Mouse (Mus musculus): ENCODE data around the gene Gpld1.
"Not testable (repeated sequence)": the region's sequence is repeated elsewhere in the genome, so short reads cannot be mapped to it uniquely, and the experiment has no call there.

The Gpld1 gene

DNA sequence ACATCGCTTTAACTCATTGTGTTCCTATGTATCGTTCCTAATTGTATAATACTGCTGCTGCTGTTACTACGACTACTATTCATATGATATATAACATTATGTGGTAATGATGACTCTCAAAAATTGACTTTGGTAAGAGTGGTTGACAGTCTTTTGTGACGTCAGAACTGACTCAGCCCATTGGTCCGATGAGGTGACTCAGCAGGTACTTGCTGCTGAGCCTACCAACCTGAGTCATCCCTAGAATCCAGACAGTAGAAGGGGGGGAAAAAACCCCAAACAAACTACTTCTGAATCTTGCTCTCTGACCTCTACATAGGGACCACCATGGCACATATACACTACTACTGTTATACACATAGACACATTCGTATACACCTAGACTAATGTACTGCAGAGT lies 5.9 kb downstream of the Gpld1 start:
- DNase-seq, result no peak

- DNase-seq, result no peak
These were observed 9.7 kb downstream of the Gpld1 start for GRCm38 (mm10) chr13:24952659-24953058.

- DNase-seq, result no peak
These were observed 12.1 kb downstream of the Gpld1 start for GRCm38 (mm10) chr13:24955091-24955490.

DNA sequence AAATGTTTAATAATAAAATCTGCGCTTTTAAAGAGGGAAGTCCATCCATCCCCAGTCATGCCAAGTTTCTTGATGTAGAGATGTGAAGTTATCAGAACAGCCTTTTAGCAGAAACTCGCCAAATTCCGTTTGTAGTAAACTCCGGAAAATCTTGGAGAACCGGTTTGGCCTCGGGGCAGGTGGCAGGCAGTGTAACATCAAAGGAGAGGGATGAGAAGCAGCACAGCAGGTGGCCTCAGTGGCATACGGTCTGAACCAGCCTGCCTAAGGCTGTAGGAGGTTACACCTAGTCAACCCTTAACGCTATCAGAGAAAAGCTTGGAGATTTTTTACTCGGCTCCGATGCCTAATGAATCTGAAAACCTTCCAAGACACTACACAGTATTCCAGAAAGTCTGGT lies 12.5 kb downstream of the Gpld1 start:
- no peak for DNase-seq

DNA sequence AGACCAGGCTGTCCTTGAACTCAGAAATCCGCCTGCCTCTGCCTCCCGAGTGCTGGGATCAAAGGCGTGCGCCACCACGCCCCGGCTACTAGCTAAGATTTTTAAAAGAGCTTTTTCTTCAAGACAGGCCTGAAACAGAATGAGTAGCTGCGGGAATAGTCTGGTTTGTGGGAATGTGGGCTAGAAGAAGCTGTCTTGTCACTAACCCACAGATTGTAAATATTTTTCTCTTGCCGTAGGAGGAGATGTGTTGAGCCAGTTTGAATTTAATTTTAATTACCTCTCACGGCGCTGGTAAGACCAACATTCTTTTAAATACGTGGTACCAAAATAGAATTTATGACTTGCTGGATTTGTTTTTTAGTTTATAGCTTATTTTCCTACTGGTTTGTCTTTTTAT lies 15.7 kb downstream of the Gpld1 start:
- no peak for DNase-seq

GRCm38 (mm10) chr13:24960084-24960483 lies 17.1 kb downstream of the Gpld1 start:
- DNase-seq, result no peak

- DNase-seq, result no peak
These were observed 19.2 kb downstream of the Gpld1 start for GRCm38 (mm10) chr13:24962119-24962518.

DNA sequence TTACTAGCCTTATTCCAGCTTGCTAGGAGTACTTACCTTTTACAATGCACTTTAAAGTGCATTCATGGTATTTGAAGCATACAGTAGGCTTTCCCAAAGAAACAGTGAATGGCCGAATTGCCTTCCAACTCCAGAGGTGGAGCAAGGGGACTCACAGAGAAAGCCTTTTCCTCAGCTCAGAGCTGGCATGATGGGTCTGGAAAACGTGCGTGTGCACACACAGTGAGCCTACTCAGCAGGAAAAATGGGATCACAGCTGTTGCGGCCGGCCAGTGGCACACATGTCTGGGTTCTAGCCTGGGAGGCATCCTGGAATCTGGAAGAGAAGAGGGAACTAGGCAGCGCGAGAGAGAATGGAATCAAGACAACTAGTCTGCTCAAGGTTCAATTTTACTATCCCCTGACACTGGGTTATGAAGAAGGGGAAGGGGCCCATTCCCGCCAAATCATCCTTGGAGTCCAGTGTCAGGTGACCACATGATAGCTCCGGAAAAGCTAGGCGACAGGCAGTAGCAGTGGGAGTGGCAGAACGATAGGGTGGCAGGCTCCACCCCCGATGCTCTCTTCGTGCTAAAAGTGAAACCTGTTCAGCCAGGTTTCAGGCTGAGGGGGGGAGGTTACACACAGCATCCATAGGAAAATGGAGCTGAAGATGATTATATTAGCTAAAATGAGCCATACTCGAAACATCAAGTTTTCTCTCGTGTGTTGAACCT lies 22.3 kb downstream of the Gpld1 start:
- DNase-seq, result no peak

DNA sequence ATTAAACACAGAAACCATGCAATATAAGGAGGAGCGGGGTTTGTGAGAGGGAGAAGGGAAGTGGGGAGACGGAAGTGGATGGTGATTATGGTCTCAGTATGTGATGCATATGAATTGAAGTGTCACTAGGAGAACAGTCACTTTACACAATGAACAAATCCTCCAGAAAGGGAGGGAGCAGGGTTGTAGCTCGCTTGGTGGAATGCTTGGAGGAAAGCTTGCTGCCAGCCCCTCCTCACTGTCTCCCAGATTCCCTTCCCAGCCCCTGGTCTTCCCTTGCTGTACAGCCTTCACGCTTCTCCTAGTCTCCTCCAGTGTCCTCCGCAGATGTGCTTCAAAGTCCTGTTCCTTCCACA lies 22.9 kb downstream of the Gpld1 start:
- DNase-seq, result no peak

GRCm38 (mm10) chr13:24971776-24972175 lies 28.8 kb downstream of the Gpld1 start:
- DNase-seq, result not testable (repeated sequence)

GRCm38 (mm10) chr13:24976384-24976783 lies 33.4 kb downstream of the Gpld1 start:
- no peak for DNase-seq

DNA sequence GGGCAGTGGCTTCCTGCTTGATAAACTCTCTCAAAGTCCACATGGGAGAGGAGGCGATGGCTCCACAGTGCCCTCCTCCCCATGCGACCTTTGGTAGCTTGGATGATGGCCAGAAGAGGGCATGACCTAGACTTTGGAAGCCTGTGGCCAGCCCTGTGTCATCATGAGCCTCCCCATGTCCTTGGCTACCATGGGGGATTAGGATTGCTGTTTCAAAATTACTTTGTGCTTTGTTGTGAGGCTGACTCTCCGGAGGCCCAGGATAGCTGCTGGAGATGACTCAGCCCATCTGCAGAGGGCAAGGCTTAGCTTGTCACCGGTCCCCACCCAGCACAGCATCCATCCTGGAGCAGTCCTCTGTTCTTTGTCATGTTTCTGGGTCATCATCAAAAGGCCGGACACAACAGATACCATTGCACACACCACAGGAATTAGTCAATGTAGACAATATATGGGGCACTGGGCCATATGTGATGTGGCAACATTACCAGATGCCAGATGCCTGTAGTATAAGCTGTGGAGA lies 34.9 kb downstream of the Gpld1 start:
- DNase-seq, result no peak

DNA sequence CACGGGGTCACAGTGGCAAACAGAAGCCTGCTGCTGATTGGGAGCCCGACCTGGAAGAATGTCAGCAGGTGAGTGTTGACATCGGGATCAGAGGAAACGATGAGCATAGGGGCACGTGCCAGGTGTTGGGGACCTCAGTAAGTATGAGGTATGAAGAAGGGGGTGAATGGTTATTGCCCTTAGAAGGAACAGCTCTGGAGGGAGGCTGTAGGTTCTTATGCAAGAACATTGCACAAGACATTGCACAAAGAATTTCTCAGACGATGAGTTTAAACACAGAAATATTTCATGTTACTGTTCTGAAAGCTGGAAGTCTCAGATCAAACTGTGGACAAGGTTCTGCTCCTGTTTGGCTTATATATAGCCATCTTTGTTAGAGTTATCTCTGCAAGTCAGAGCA lies 38.1 kb downstream of the Gpld1 start:
- no peak for DNase-seq

GRCm38 (mm10) chr13:24985435-24985834 lies 42.5 kb downstream of the Gpld1 start:
- peak; percentile 23 for DNase-seq

GRCm38 (mm10) chr13:24988391-24988790 lies 45.4 kb downstream of the Gpld1 start:
- DNase-seq, result peak; percentile 56

- DNase-seq, result no peak
These were observed 46.1 kb downstream of the Gpld1 start for GRCm38 (mm10) chr13:24989006-24989405.

DNA sequence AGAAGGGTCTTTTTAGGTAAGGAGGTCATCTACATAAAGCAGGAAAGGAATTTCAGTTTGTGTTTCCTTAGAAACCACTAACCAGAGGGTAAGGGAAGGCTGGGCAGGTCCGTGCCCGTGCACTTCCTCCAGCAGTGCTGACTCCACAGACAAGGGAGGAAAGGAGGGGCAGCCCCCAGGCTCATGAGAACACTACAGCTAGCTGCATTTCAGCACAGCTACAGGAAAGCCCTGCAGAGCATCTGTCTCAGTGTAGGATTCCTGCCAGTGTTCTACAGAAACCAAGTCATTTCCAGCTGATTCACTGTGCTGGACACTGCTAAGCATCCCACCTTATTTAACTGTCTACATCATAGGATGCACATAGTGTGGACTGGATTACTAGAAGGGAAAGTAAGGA lies 50.2 kb downstream of the Gpld1 start:
- no peak for DNase-seq

DNA sequence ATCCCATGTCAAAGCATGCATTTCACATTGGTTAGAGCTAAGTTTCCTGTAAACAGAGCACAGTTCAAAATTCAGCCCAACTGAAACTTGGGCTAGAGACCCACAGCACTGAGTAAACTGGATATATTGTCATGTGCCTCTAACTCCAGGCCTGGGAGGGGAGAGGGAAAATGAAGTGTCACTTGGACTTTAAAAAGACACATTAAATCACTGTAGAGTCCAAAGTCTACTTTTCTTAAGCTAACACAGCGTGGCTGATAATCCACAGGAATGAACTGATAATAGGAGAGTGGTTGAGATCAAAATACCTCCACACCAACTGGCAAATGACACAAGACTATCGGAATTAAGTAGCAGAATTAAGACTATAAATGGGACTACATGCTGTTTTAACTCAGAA lies 56.6 kb downstream of the Gpld1 start:
- no peak for DNase-seq

- no peak for DNase-seq
These were observed 60.0 kb downstream of the Gpld1 start for GRCm38 (mm10) chr13:25002965-25003364.

GRCm38 (mm10) chr13:25007115-25007514 lies 64.2 kb downstream of the Gpld1 start:
- DNase-seq, result no peak

GRCm38 (mm10) chr13:25018316-25018715 lies 75.4 kb downstream of the Gpld1 start:
- no peak for DNase-seq

DNA sequence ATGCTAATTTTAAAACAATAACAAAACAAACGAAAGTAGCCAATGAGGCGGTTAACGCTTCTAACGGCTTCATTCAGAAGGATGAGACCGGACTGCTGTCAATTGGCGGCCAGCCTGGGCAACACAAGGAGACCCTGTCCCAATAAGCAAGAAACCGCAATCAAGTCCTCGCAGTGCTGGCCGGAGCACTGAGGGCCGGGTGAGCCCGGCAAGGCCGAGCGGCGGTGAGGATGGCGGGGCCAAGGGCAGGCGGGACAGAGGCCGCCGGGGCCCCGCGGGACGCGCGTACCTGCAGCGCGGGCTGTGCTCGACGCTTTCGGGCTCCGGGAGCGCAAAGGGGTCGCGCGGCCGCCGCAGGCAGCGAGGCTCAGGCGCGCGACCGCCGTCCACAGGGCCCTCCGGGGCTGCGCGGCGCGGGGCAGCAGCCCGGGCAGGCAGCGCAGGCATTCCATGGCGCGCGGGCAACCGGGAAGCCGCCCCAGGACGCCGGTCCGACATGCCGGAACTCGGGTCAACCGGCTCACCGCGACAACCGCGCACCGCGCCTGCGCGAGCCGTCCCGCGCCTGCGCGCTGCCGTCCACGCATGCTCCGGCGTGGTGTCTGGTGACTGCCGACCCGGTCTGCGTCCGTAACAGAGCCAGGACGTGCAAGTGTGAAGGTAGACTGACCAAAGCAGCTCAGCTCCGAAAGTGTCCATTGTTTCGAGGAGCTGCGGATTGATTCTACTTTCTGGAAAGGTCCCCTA lies 77.0 kb downstream of the Gpld1 start, which contains the start of gene Mrs2:
Gene Mrs2, minus strand, starts transcription at position 587 of the 747 bp plus-strand sequence.
- peak; percentile 92 for DNase-seq

- DNase-seq, result no peak
These were observed 77.6 kb downstream of the Gpld1 start for GRCm38 (mm10) chr13:25020540-25020892.

DNA sequence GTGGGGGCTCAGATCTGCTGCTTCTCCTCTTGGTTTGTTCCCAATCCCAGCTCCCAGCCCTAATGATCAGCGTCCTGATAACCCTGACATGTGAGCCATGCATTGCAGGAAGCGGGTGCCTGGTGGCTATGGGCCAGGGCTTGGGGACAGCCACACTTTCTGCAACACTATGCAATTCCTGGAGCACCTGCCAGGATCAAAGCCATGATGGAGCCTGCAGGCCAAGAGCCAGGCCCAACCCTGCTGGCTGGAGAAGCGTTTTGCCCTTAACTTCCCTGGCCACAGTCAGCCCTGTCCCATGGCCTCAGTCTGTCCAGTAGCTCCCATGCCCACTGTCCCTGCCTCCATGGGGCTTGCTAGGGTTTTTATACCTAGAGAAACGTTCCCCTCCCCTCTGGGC lies 79.4 kb downstream of the Gpld1 start:
- DNase-seq, result no peak

Measured in cerebellum, adult 9-11 months (tissue).